Mouse (Mus musculus) ES-E14 (cell line): Measurements from ENCODE around the gene Zfp445.

ENCODE experiments used
- CHD2 ChIP-seq: IDR thresholded peaks from 2 replicates; pipeline ENCODE4 v1.6.1; 2014; ENCODE audit warnings: mild to moderate bottlenecking, low read depth, low read length, inconsistent platforms
- MAFK ChIP-seq: IDR thresholded peaks from 2 replicates; pipeline ENCODE4 v1.6.1; 2014; ENCODE audit warnings: mild to moderate bottlenecking, low read depth, low read length, inconsistent platforms; ENCODE audit not compliant: insufficient read depth

DNA sequence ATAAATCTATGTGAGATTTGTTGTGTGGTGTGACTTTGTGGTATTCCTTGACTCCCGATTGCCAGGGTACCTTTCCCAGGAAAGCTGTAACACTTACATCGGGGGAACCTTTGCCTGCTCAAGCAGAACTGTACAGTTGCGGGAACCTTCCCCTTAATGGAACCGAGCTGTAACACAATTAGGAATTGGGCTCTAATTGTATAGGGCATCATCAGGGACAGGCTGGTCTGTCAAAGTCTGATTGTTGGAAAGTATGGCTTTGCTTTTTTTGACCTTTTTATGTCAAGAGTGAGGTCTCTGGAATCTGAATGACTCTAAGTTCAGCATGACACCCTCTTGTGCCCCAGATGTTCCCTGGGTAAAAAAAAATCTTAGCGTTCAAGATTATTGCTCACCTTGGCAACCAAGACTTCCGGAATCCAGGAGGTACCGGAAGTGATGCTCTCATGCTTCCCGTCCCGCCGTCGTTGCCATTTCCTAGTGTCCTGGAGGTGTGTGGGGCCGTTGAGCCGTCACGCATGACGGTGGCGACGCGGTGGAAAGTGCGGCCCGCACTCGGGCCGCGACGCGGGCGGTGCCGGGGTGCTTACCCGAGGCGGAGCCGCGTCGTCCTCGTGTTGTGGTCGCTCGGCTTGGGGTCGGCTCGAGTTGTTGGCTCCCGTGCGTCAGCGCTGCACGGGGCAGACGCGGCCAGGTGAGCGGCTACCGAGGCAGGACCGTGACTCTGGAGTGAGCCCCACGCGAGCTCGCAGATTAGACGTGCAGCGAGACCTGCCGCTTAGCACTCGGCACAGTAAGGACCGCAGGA lies 20.8 kb upstream of the Zfp445 start:
- TF ChIP-seq MAFK (no peak), CHD2 (no peak)
